Mouse (Mus musculus) lung, embryonic 15.5 days (tissue): Measurements from ENCODE around the gene Rsph6a. TPM values are rescaled to one million over a fixed set of nuclear protein-coding genes. Genes with fewer than 3 reads are reported as not detected.
"Not testable (repeated sequence)": the region's sequence is repeated elsewhere in the genome, so short reads cannot be mapped to it uniquely, and the experiment has no call there.

Experiments used
- ATAC-seq: fragments of 200-750 bp; cut with Nextera tagmentation; 2 replicates; pipeline ENCODE4 v1.8.0; 2017; ENCODE audit warnings: moderate number of reproducible peaks, borderline replicate concordance; ENCODE audit not compliant: low FRiP score, low TSS enrichment; ENCODE audit errors: extremely low read depth
- H3K27ac ChIP-seq: fragments of 300-500 bp; sonication (generic); 2 replicates; pipeline ENCODE4 v1.5.1; 2015; ENCODE audit warnings: moderate library complexity, mild to moderate bottlenecking, inconsistent platforms
- H3K27me3 ChIP-seq: fragments of 300-500 bp; sonication (generic); 2 replicates; pipeline ENCODE4 v1.6.1; 2015; ENCODE audit warnings: inconsistent platforms
- H3K36me3 ChIP-seq: fragments of 300-500 bp; sonication (generic); 2 replicates; pipeline ENCODE4 v1.6.1; 2015; ENCODE audit warnings: inconsistent platforms
- H3K4me1 ChIP-seq: fragments of 300-500 bp; sonication (generic); 2 replicates; pipeline ENCODE4 v1.6.1; 2015; ENCODE audit warnings: inconsistent platforms
- H3K4me2 ChIP-seq: fragments of 300-500 bp; sonication (generic); 2 replicates; pipeline ENCODE4 v1.6.1; 2015; ENCODE audit warnings: inconsistent platforms, mild to moderate bottlenecking, moderate library complexity
- H3K4me3 ChIP-seq: fragments of 300-500 bp; sonication (generic); 2 replicates; pipeline ENCODE4 v1.5.1; 2015; ENCODE audit warnings: mild to moderate bottlenecking, inconsistent platforms
- H3K9ac ChIP-seq: fragments of 300-500 bp; sonication (generic); 2 replicates; pipeline ENCODE4 v1.6.1; 2015; ENCODE audit warnings: inconsistent platforms
- H3K9me3 ChIP-seq: fragments of 300-500 bp; sonication (generic); 2 replicates; pipeline ENCODE4 v1.6.1; 2016; ENCODE audit warnings: inconsistent platforms
- WGBS: fragments of 180-500 bp; shearing (Covaris S2); methylation state at CpG from one replicate; pipeline ENCODE4 v1.1.7; 2015; 5-methylcytosine and 5-hydroxymethylcytosine counted together
- polyA plus RNA-seq: library from polyadenylated mRNA; unstranded; fragments of >200 nt; fragmentation: Nextera tagmentation; extraction: Ambion mirVana; gene quantifications from 2 replicates; pipeline ENCODE4 v1.2.1, GENCODE M21; 2015

Gene Rsph6a
- polyA plus RNA-seq, 1 experiment from 2014 or later = not detected

- 84% methylated on average over 8 of the region's 8 CpGs for WGBS
- Histone ChIP-seq H3K9me3 (no peaks in the 10 kb centered on the region), H3K27me3 (no peaks in the 10 kb centered on the region), H3K4me1 (no peaks in the 10 kb centered on the region), H3K4me2 (no peak overlapping the region), H3K4me3 (no peak overlapping the region), H3K9ac (no peak overlapping the region), H3K27ac (no peak overlapping the region), H3K36me3 (peaks cover 69% of the 10 kb centered on the region)
- no peak for ATAC-seq
Measured at GRCm38 (mm10) chr7:19050172-19050571, 4.3 kb upstream of the Rsph6a start.

DNA sequence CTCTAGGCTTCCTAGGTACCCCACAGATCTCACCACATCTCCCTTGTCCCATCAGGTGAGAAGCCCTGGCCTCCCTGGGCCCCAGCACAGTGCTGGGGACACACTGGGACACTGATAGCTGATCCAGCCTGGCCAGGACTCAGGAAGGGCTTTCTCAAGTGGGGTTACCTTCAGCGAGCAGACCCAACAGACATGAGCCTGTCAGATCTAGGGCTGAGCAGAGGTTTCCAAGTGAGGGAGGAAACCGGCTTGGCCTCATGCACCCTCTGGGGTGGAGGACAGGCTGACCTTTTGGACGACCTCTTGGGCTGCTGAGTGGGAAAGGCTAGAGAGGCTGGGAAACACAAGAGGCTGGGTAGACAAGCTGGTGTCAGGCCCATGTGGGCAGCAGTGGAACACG lies 3.3 kb upstream of the Rsph6a start:
- WGBS = 59% methylated on average over 4 of the region's 4 CpGs
- no peaks in the 10 kb centered on the region for H3K4me1 ChIP-seq
- H3K4me2 ChIP-seq = no peak overlapping the region
- peaks cover 59% of the 10 kb centered on the region for H3K36me3 ChIP-seq
- no peaks in the 10 kb centered on the region for H3K9me3 ChIP-seq
- H3K4me3 ChIP-seq = no peak overlapping the region
- H3K27ac ChIP-seq = no peak overlapping the region
- H3K27me3 ChIP-seq = no peaks in the 10 kb centered on the region
- H3K9ac ChIP-seq = no peak overlapping the region
- ATAC-seq = no peak

- no peaks in the 10 kb centered on the region for H3K4me1 ChIP-seq
- H3K9me3 ChIP-seq = no peaks in the 10 kb centered on the region
- no peak overlapping the region for H3K4me3 ChIP-seq
- H3K27me3 ChIP-seq = no peaks in the 10 kb centered on the region
- 85% methylated on average over 15 of the region's 15 CpGs for WGBS
- H3K9ac ChIP-seq = no peak overlapping the region
- H3K4me2 ChIP-seq = no peak overlapping the region
- H3K36me3 ChIP-seq = peaks cover 46% of the 10 kb centered on the region
- H3K27ac ChIP-seq = no peak overlapping the region
- no peak for ATAC-seq
Measured at GRCm38 (mm10) chr7:19052345-19053135, 1.9 kb upstream of the Rsph6a start.

- Histone ChIP-seq H3K36me3 (peaks cover 40% of the 10 kb centered on the region), H3K9ac (no peak overlapping the region), H3K4me2 (no peak overlapping the region), H3K27me3 (no peaks in the 10 kb centered on the region), H3K4me3 (no peak overlapping the region), H3K4me1 (no peaks in the 10 kb centered on the region), H3K9me3 (no peaks in the 10 kb centered on the region), H3K27ac (no peak overlapping the region)
- ATAC-seq = no peak
- 84% methylated on average over 7 of the region's 7 CpGs for WGBS
Measured at GRCm38 (mm10) chr7:19053136-19053532, 1.4 kb upstream of the Rsph6a start.

- no peaks in the 10 kb centered on the region for H3K4me1 ChIP-seq
- ATAC-seq = no peak
- H3K9ac ChIP-seq = no peak overlapping the region
- H3K4me3 ChIP-seq = no peak overlapping the region
- H3K27ac ChIP-seq = no peak overlapping the region
- peaks cover 26% of the 10 kb centered on the region for H3K36me3 ChIP-seq
- no peaks in the 10 kb centered on the region for H3K9me3 ChIP-seq
- H3K27me3 ChIP-seq = no peaks in the 10 kb centered on the region
- H3K4me2 ChIP-seq = no peak overlapping the region
- WGBS = 74% methylated on average over 9 of the region's 9 CpGs
Measured at GRCm38 (mm10) chr7:19054777-19055076, 237 bp downstream of the Rsph6a start.

GRCm38 (mm10) chr7:19055108-19055507 lies 618 bp downstream of the Rsph6a start:
- ATAC-seq = no peak
- Histone ChIP-seq H3K4me2 (no peak overlapping the region), H3K36me3 (peaks cover 22% of the 10 kb centered on the region), H3K4me3 (no peak overlapping the region), H3K27ac (no peak overlapping the region), H3K27me3 (no peaks in the 10 kb centered on the region), H3K4me1 (no peaks in the 10 kb centered on the region), H3K9ac (no peak overlapping the region), H3K9me3 (no peaks in the 10 kb centered on the region)
- 90% methylated on average over 8 of the region's 8 CpGs for WGBS

DNA sequence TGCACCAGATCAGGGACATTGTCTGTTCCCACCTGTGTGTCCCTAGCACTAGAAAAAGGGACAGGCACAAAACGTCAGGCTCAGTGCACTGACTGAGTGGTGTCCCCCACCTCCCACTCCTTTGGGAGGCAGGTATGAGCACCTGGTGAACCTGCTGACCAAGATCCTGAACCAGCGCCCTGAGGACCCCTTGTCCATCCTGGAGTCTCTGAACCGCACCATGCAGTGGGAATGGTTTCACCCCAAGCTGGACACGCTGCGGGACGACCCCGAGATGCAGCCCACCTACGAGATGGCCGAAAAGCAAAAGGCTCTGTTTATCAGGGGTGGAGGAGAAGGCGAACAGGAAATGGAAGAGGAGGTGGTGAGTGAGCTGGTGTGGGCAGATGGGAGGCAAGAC lies 2.9 kb downstream of the Rsph6a start:
- Histone ChIP-seq H3K9ac (no peak overlapping the region), H3K4me3 (no peak overlapping the region), H3K4me2 (no peak overlapping the region), H3K9me3 (no peaks in the 10 kb centered on the region), H3K36me3 (peaks cover 4% of the 10 kb centered on the region; the same call in 1 of the 2 replicates), H3K27me3 (no peaks in the 10 kb centered on the region), H3K27ac (no peak overlapping the region), H3K4me1 (no peaks in the 10 kb centered on the region)
- WGBS = 66% methylated on average over 10 of the region's 10 CpGs
- ATAC-seq = no peak

DNA sequence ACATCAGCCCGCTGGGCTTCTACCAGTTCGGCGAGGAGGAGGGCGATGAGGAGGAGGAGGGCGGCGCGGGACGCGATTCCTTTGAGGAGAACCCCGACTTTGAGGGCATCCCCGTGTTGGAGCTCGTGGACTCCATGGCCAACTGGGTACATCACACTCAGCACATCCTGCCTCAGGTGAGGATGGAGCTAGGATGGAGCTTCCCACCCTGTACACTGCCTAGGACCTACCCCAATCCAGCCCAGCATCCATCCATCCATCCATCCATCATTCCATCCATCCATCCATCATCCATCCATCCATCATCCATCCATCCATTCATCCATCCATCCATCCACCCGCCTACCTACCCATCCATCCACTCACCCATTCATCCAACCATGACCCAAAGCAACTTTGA lies 11.4 kb downstream of the Rsph6a start:
- no peaks in the 10 kb centered on the region for H3K4me1 ChIP-seq
- ATAC-seq = no peak
- H3K27me3 ChIP-seq = peaks cover 36% of the 10 kb centered on the region
- peak overlapping the region; percentile 16; the same call in 1 of the 2 replicates for H3K4me2 ChIP-seq
- 45% methylated on average over 13 of the region's 13 CpGs for WGBS
- no peak overlapping the region for H3K9ac ChIP-seq
- no peak overlapping the region for H3K4me3 ChIP-seq
- H3K36me3 ChIP-seq = no peaks in the 10 kb centered on the region
- H3K9me3 ChIP-seq = no peaks in the 10 kb centered on the region
- no peak overlapping the region for H3K27ac ChIP-seq

GRCm38 (mm10) chr7:19067063-19067462 lies 12.6 kb downstream of the Rsph6a start:
- no peak for ATAC-seq
- Histone ChIP-seq H3K4me3 (no peak overlapping the region), H3K27me3 (peaks cover 36% of the 10 kb centered on the region), H3K9me3 (no peaks in the 10 kb centered on the region), H3K27ac (no peak overlapping the region), H3K4me1 (no peaks in the 10 kb centered on the region), H3K9ac (no peak overlapping the region), H3K4me2 (no peak overlapping the region), H3K36me3 (no peaks in the 10 kb centered on the region)
- 41% methylated on average over 14 of the region's 14 CpGs for WGBS

DNA sequence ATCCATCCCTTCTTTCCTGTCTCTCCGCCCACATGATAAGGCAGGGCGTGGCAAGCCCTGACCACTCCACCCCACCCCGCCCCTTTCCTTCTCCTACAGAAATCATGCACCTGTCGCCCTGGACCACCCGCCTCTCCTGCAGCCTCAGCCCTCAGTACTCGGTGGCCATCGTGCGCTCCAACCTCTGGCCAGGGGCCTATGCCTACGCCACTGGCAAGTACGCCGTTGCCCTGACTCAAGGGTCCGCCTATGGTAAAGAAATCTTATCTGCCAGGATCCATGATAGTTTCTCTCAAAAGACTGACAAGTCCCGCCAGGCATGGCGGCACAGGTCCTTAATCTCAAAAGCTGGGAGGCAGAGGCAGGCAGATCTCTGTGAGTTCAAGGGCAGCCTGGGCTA lies 13.4 kb downstream of the Rsph6a start:
- Histone ChIP-seq H3K27me3 (peaks cover 36% of the 10 kb centered on the region), H3K4me1 (no peaks in the 10 kb centered on the region), H3K9me3 (no peaks in the 10 kb centered on the region), H3K27ac (no peak overlapping the region), H3K4me2 (no peak overlapping the region), H3K4me3 (no peak overlapping the region), H3K9ac (no peak overlapping the region), H3K36me3 (no peaks in the 10 kb centered on the region)
- 62% methylated on average over 13 of the region's 14 CpGs for WGBS
- no peak for ATAC-seq

DNA sequence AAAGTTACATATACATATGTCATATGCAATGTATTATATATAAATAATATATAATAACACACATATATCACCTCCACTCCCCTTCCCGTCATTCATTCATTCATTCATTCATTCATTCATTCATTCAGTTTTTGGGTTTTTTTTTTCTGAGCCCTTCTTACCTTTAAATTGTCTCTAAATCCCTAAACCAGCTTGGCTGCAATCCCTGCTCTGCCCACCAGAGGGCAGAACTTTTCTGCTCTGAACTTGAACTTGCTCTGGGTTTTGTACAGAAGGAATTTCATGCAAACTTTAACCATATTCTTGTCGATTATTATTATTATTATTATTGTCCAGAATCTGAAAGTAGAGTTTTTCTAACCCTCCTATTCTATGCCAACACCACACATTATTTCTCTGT lies 14.2 kb downstream of the Rsph6a start:
- H3K9ac ChIP-seq = no peak overlapping the region
- H3K27ac ChIP-seq = no peak overlapping the region
- H3K36me3 ChIP-seq = no peaks in the 10 kb centered on the region
- no peaks in the 10 kb centered on the region for H3K9me3 ChIP-seq
- no peak for ATAC-seq
- WGBS = 3% methylated on average over 2 of the region's 2 CpGs
- no peak overlapping the region for H3K4me3 ChIP-seq
- H3K27me3 ChIP-seq = peaks cover 36% of the 10 kb centered on the region
- H3K4me2 ChIP-seq = no peak overlapping the region
- no peaks in the 10 kb centered on the region for H3K4me1 ChIP-seq

GRCm38 (mm10) chr7:19069500-19069899 lies 15.0 kb downstream of the Rsph6a start:
- Histone ChIP-seq H3K4me2 (no peak overlapping the region), H3K4me1 (no peaks in the 10 kb centered on the region), H3K36me3 (no peaks in the 10 kb centered on the region), H3K9ac (no peak overlapping the region), H3K27ac (no peak overlapping the region), H3K27me3 (peaks cover 31% of the 10 kb centered on the region), H3K4me3 (no peak overlapping the region), H3K9me3 (no peaks in the 10 kb centered on the region)
- WGBS = 48% methylated on average over 3 of the region's 3 CpGs
- ATAC-seq = no peak

- not testable (repeated sequence) for H3K9ac ChIP-seq, ATAC-seq, H3K36me3 ChIP-seq, H3K4me1 ChIP-seq, H3K4me2 ChIP-seq, H3K9me3 ChIP-seq, H3K4me3 ChIP-seq, H3K27ac ChIP-seq
- WGBS = 48% methylated on average over 3 of the region's 3 CpGs
- H3K27me3 ChIP-seq = peaks cover 15% of the 10 kb centered on the region
Measured at GRCm38 (mm10) chr7:19071024-19071423, 16.5 kb downstream of the Rsph6a start.
